Mouse (Mus musculus) kidney, embryonic 14.5 days (tissue): Measurements from ENCODE around the gene Irx6. TPM values are rescaled to one million over a fixed set of nuclear protein-coding genes. Genes with fewer than 3 reads are reported as not detected.

ENCODE experiments used
- ATAC-seq: fragments of 200-750 bp; cut with Nextera tagmentation; 2 replicates; pipeline ENCODE4 v1.8.0; 2017; ENCODE audit warnings: moderate number of reproducible peaks, mild to moderate bottlenecking, moderate TSS enrichment, moderate library complexity; ENCODE audit not compliant: low FRiP score, low TSS enrichment
- H3K27ac ChIP-seq: fragments of 300-500 bp; sonication (generic); 2 replicates; pipeline ENCODE4 v1.5.1; 2014; ENCODE audit warnings: low read depth, mild to moderate bottlenecking, low read length, moderate library complexity, mixed read lengths
- H3K27me3 ChIP-seq: fragments of 300-500 bp; sonication (generic); 2 replicates; pipeline ENCODE4 v1.6.1; 2014; ENCODE audit warnings: mild to moderate bottlenecking, low read length; ENCODE audit not compliant: control insufficient read depth, insufficient read depth
- H3K36me3 ChIP-seq: fragments of 300-500 bp; sonication (generic); 2 replicates; pipeline ENCODE4 v1.6.1; 2014; ENCODE audit warnings: low read length, mixed read lengths; ENCODE audit not compliant: control insufficient read depth, insufficient read depth
- H3K4me1 ChIP-seq: fragments of 300-500 bp; sonication (generic); 2 replicates; pipeline ENCODE4 v1.6.1; 2014; ENCODE audit warnings: low read length, mixed read lengths; ENCODE audit not compliant: control insufficient read depth, insufficient read depth
- H3K4me2 ChIP-seq: fragments of 300-500 bp; sonication (generic); replicated peaks from 2 replicates; pipeline ENCODE4 v1.6.1; 2014; ENCODE audit warnings: low read depth, mild to moderate bottlenecking, low read length
- H3K4me3 ChIP-seq: fragments of 300-500 bp; sonication (generic); 2 replicates; pipeline ENCODE4 v1.5.1; 2014; ENCODE audit warnings: mild to moderate bottlenecking, low read length
- H3K9ac ChIP-seq: fragments of 300-500 bp; sonication (generic); 2 replicates; pipeline ENCODE4 v1.6.1; 2014; ENCODE audit warnings: low read depth, mild to moderate bottlenecking, low read length, moderate library complexity
- H3K9me3 ChIP-seq: fragments of 300-500 bp; sonication (generic); 2 replicates; pipeline ENCODE4 v1.6.1; 2016; ENCODE audit warnings: low read length; ENCODE audit not compliant: control insufficient read depth
- WGBS: fragments of 180-500 bp; shearing (Covaris S2); extraction: QIAGEN DNeasy Blood & Tissue Kit; methylation state at CpG from one replicate; pipeline ENCODE4 v1.1.7; 2014; 5-methylcytosine and 5-hydroxymethylcytosine counted together
- polyA plus RNA-seq: library from polyadenylated mRNA; unstranded; fragments of >200 nt; fragmentation: Nextera tagmentation; extraction: Ambion mirVana; gene quantifications from 2 replicates; pipeline ENCODE4 v1.2.1, GENCODE M21; 2014

The Irx6 gene
- not detected in 2 replicates for polyA plus RNA-seq

DNA sequence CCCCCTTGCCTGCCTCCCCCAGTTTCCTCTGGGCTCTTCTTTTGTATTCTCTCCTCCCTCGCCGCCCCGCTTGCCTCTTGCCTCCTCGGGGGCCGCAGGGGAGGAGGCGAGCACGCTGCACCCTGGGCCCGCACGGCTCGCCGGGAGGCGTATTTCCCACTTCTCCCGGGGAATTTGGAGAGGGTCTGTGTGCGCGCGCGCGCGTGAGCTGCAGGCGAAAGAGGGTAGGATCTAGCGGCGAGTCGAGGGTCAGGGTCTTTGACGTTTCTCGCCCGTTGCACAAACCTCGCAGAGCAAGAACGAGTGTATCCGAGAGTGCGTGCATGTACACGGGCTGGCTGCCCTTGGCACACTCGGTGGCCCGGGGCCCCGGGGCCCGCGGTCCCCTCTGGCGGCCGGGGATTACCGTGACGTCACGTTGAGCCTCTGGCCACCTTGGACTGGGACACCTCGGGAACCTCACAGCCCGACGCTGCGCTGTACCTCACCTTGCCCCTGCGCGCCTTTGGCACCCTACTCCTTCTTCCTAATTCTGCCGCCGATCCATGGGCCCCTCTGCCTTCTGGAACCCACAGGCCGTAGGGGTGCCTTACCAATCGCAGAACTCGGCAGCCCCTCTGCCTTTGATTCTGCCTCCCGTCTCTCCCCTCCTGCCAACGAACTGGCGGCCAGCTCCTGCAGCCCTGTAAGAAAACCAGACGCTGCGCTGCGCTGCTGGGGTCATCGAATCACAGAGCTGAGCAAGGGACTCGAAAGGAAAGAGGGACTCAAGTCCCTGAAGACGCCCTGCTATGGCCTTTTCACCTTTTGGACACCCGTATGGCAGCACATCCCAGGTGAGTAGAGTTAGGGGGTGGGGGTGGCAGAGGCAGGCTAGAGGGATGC, at the start of gene Irx6:
Gene Irx6 (plus strand): TSS at position 45 of the 885 bp plus-strand sequence.
- WGBS, result under 1% methylated on average over 55 of the region's 62 CpGs
- no peak within 1 kb of the TSS for H3K27ac ChIP-seq

DNA sequence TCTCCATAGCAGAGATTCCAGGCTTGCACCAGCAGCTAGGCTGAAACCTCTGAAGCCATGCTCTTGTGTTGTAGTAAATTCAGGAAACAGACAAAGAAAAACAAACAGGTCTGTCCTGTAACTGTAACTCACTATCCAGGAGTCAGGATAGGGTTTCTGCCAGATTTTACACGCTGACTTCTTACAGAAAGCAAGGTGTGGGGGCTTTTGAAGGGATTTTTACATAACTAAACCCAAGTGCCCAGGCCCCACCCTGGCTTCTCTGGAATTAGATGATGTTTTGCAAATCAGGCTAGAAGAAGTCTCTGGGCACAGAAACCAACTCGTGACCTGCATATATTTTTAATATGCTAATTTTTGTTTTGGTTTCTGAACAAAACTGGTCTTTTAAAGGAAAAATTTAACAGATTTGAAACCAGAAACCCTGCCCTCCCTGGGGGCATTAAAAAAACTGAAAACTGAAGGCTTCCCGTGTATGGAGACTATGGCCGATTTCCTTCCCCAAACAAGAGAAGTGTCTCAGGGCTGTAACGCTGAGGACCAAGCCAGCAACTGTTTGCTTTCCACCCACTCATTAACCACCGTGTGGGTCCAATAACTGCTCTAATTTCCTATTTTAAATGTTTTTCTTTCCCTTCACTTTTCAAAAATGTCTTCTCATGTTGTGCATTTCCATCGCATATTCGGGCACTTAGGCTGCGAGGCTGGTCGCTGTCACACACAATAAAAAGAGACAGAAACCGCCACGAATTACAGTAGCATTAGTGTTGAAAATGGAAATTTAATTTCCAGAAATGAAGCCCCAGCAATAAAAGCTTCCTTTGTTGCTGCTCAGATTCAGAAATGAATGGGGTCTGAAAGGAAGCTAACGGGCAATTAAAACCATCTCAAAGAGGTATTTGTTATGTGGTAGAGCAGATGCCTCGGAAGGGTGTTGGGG, 45.1 kb upstream of the Irx6 start:
- no peak for ATAC-seq
- Histone ChIP-seq H3K27me3 (no peaks in the 10 kb centered on the region), H3K4me1 (no peaks in the 10 kb centered on the region), H3K36me3 (no peaks in the 10 kb centered on the region), H3K9ac (no peak overlapping the region), H3K4me3 (no peak overlapping the region), H3K9me3 (no peaks in the 10 kb centered on the region), H3K4me2 (no peak overlapping the region), H3K27ac (no peak overlapping the region)
- WGBS, result 51% methylated on average over 14 of the region's 14 CpGs

More for the DNA sequence above, at the start of gene Irx6:
- Histone ChIP-seq H3K4me2 (peak within 1 kb of the TSS; percentile 78), H3K36me3 (no peaks in the 10 kb centered on the region), H3K4me3 (peak within 1 kb of the TSS; percentile 47), H3K4me1 (peaks cover 19% of the 10 kb centered on the region), H3K9me3 (no peaks in the 10 kb centered on the region), H3K9ac (peak within 1 kb of the TSS; percentile 37; the same call in 1 of the 2 replicates), H3K27me3 (peaks cover 76% of the 10 kb centered on the region)
- ATAC-seq, result no peak

- Histone ChIP-seq H3K4me1 (no peaks in the 10 kb centered on the region), H3K36me3 (no peaks in the 10 kb centered on the region), H3K4me2 (no peak overlapping the region), H3K27ac (no peak overlapping the region), H3K9me3 (no peaks in the 10 kb centered on the region), H3K27me3 (no peaks in the 10 kb centered on the region), H3K9ac (no peak overlapping the region), H3K4me3 (no peak overlapping the region)
- 97% methylated on average over 5 of the region's 5 CpGs for WGBS
- no peak for ATAC-seq
These were observed 40.9 kb upstream of the Irx6 start for GRCm38 (mm10) chr8:92633199-92633598.

GRCm38 (mm10) chr8:92640820-92641219, 33.3 kb upstream of the Irx6 start:
- no peak overlapping the region for H3K27ac ChIP-seq
- no peak overlapping the region for H3K4me2 ChIP-seq
- H3K9me3 ChIP-seq, result no peaks in the 10 kb centered on the region
- H3K9ac ChIP-seq, result no peak overlapping the region
- WGBS, result 78% methylated on average over 8 of the region's 8 CpGs
- H3K4me1 ChIP-seq, result no peaks in the 10 kb centered on the region
- ATAC-seq, result no peak
- H3K4me3 ChIP-seq, result no peak overlapping the region
- no peaks in the 10 kb centered on the region for H3K36me3 ChIP-seq
- H3K27me3 ChIP-seq, result no peaks in the 10 kb centered on the region

GRCm38 (mm10) chr8:92646637-92647036, 27.5 kb upstream of the Irx6 start:
- Histone ChIP-seq H3K4me2 (no peak overlapping the region), H3K9ac (no peak overlapping the region), H3K36me3 (no peaks in the 10 kb centered on the region), H3K4me1 (no peaks in the 10 kb centered on the region), H3K27ac (no peak overlapping the region), H3K9me3 (no peaks in the 10 kb centered on the region), H3K4me3 (no peak overlapping the region), H3K27me3 (no peaks in the 10 kb centered on the region)
- 59% methylated on average over 2 of the region's 2 CpGs for WGBS
- ATAC-seq, result no peak

GRCm38 (mm10) chr8:92664207-92664606, 9.9 kb upstream of the Irx6 start:
- no peak overlapping the region for H3K9ac ChIP-seq
- no peak overlapping the region for H3K27ac ChIP-seq
- 52% methylated on average over 4 of the region's 4 CpGs for WGBS
- no peaks in the 10 kb centered on the region for H3K36me3 ChIP-seq
- H3K4me2 ChIP-seq, result no peak overlapping the region
- no peak overlapping the region for H3K4me3 ChIP-seq
- H3K27me3 ChIP-seq, result peaks cover under 1% of the 10 kb centered on the region; the same call in 1 of the 2 replicates
- ATAC-seq, result no peak
- no peaks in the 10 kb centered on the region for H3K4me1 ChIP-seq
- no peaks in the 10 kb centered on the region for H3K9me3 ChIP-seq

- 63% methylated on average over 11 of the region's 11 CpGs for WGBS
- Histone ChIP-seq H3K36me3 (no peaks in the 10 kb centered on the region), H3K9ac (no peak overlapping the region), H3K27me3 (peaks cover 39% of the 10 kb centered on the region), H3K9me3 (no peaks in the 10 kb centered on the region), H3K4me2 (no peak overlapping the region), H3K4me1 (peaks cover 19% of the 10 kb centered on the region), H3K4me3 (no peak overlapping the region), H3K27ac (no peak overlapping the region)
- ATAC-seq, result no peak
These were observed 3.9 kb upstream of the Irx6 start for GRCm38 (mm10) chr8:92670236-92670635.

DNA sequence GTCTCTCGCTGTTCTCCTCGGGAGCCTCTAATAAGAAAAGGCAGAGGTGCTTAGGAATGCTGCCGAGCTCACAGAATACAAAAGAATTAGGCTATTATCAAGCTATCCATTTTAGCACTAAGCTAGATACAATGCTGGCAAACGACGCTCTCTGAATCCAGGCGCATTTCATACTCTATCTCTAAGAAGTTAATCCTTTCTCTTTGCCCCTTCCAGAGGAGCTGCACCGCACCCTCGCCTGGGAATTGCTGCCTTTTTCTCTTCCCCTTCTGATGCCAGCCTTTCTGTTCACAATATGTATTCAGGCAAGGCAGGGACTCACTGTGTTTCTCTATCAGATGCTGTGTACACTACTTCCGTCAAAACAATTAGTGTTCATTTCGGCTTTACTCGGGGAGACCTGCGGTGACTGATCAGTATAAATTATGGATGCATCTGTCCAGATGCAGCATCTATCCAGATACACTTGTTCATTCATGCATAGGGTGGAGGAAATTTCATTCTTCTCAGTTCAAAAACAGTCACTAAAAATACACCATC, 3.4 kb upstream of the Irx6 start:
- peaks cover 44% of the 10 kb centered on the region for H3K27me3 ChIP-seq
- H3K27ac ChIP-seq, result no peak overlapping the region
- no peaks in the 10 kb centered on the region for H3K9me3 ChIP-seq
- no peak for ATAC-seq
- no peak overlapping the region for H3K4me2 ChIP-seq
- no peak overlapping the region for H3K9ac ChIP-seq
- no peak overlapping the region for H3K4me3 ChIP-seq
- H3K36me3 ChIP-seq, result no peaks in the 10 kb centered on the region
- WGBS, result 62% methylated on average over 12 of the region's 12 CpGs
- H3K4me1 ChIP-seq, result peaks cover 19% of the 10 kb centered on the region
